ENCODE assay signal across 24 mouse cellular contexts in the genomic region with DNA sequence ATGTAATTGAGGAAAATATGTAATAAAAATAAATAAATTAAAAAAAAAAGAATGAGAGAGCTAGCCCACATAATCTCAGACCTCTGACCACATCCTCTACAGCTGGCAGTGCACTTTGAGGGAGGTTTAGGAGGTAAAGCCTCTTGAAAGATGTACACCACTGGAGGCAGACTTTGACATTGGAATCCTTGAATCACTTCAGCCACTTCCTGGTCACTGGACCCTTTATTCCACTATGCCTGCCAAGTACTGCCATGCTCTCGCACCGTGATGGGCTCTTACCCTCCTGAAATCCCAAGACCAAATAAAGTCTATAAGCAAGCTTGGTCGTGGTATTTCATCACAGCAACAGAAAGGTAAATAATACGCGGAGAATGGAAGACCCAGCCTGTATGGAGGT.
"Had no signal": no experiment of that assay in that cellular context is flagged by ENCODE, and none has a peak within 500 bp of the region (broad histone marks: within the 10 kb centered on the region; RNA-seq: fewer than 3 reads in every experiment).

No protein-coding gene starts in this region.

- H3K4me3 ChIP-seq: heart, embryonic 10.5 days; heart, embryonic 12.5 days; intestine, embryonic 15.5 days; kidney, embryonic 15.5 days; layer of hippocampus, adult 2 months; left cerebral cortex, adult 2 months; limb, embryonic 12.5 days; liver, embryonic 13.5 days; liver, embryonic 15.5 days had no signal

- H3K36me3 ChIP-seq: heart, embryonic 10.5 days; heart, embryonic 12.5 days; intestine, embryonic 15.5 days; kidney, embryonic 15.5 days; limb, embryonic 12.5 days; liver, embryonic 13.5 days; liver, embryonic 15.5 days had no signal

- ATAC-seq: hindbrain, embryonic 16.5 days; inflammation-experienced regulatory T-cells, adult 6 months; intestine, embryonic 15.5 days; intestine, postnatal 0 days; liver, postnatal 0 days had no signal

- H3K27ac ChIP-seq: heart, embryonic 10.5 days; hindbrain, embryonic 14.5 days; intestine, embryonic 15.5 days; kidney, embryonic 15.5 days; kidney, postnatal 0 days; layer of hippocampus, adult 2 months; left cerebral cortex, adult 2 months; limb, embryonic 12.5 days; liver, embryonic 13.5 days; liver, embryonic 15.5 days had no signal

- H3K27me3 ChIP-seq: heart, embryonic 12.5 days; intestine, embryonic 15.5 days; kidney, embryonic 15.5 days; limb, embryonic 12.5 days; liver, embryonic 13.5 days; liver, embryonic 15.5 days had no signal

- DNase-seq: gastrocnemius, postnatal 14 days; gastrocnemius, postnatal 36 days; heart, adult 18-20 months; heart, postnatal 10 days; kidney, adult 8-10 months; kidney, postnatal 14 days; kidney, postnatal 4 days; left cerebral cortex, postnatal 4 days; liver; liver, embryonic 13.5 days; liver, postnatal 0 days had no signal

- H3K4me1 ChIP-seq: heart, embryonic 10.5 days; heart, embryonic 12.5 days; intestine, embryonic 15.5 days; limb, embryonic 12.5 days; liver, embryonic 13.5 days; liver, embryonic 15.5 days had no signal
